Mouse (Mus musculus) liver, adult (tissue): ENCODE data around the gene Gas6.

Experiments
- GATA4 ChIP-seq: IDR thresholded peaks from 2 replicates; pipeline ENCODE4 v1.6.1; 2014; ENCODE audit warnings: mild to moderate bottlenecking, low read length; ENCODE audit not compliant: insufficient replicate concordance

The Gas6 gene

GRCm38 (mm10) chr8:13483191-13483590 lies 11.1 kb downstream of the Gas6 start:
- TF ChIP-seq GATA4: no peak

- TF ChIP-seq GATA4: peak; percentile 31; the same call in 1 of the 2 replicates
Measured at GRCm38 (mm10) chr8:13482101-13482801, 12.0 kb downstream of the Gas6 start.

- no peak for TF ChIP-seq GATA4
Measured at GRCm38 (mm10) chr8:13481596-13481995, 12.7 kb downstream of the Gas6 start.

- peak; percentile 54; the same call in 1 of the 2 replicates for TF ChIP-seq GATA4
Measured at GRCm38 (mm10) chr8:13481089-13481554, 13.2 kb downstream of the Gas6 start.

DNA sequence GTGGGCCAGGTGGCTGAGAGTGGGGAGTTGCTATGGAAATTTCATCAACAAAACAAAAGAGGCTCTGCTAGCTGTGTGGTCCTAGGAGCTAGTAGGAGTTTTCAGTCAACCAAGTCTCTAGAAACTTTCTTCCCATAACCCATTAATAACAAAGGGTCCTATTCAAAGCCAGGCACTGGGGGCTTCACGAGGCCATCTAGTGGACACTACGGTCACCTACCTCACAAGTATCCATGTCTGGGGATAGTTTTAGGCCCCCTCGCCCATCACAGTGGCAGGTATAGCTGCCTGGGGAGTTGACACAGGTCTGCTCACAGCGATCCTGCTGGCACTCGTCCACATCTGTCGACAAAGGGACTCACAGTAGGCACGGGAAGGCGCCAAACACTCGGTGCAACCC lies 18.4 kb downstream of the Gas6 start:
- TF ChIP-seq GATA4: no peak

GRCm38 (mm10) chr8:13472284-13472683 lies 22.0 kb downstream of the Gas6 start:
- TF ChIP-seq GATA4: peak; percentile 67; the same call in 1 of the 2 replicates

- TF ChIP-seq GATA4: no peak
Measured at GRCm38 (mm10) chr8:13471484-13471883, 22.8 kb downstream of the Gas6 start.

DNA sequence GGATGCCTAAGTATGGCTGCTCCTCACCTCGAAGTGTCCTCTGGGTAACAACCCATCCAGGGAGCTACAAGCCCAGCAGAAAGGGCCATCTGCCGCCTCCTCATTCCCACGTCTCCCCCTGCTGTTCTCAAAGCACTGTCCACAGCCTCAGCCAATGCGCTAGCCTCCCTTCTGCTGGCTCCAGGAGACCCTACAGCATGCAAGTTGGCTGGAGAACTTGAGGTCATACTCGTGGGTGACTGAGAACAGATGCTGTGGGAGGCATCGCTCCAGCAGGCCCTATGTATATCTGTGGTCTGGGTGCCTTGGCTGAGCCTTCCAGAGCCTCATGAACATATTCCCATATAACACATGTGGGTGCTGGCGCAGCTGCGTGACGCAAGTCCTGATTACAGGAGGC lies 25.6 kb downstream of the Gas6 start:
- no peak for TF ChIP-seq GATA4

DNA sequence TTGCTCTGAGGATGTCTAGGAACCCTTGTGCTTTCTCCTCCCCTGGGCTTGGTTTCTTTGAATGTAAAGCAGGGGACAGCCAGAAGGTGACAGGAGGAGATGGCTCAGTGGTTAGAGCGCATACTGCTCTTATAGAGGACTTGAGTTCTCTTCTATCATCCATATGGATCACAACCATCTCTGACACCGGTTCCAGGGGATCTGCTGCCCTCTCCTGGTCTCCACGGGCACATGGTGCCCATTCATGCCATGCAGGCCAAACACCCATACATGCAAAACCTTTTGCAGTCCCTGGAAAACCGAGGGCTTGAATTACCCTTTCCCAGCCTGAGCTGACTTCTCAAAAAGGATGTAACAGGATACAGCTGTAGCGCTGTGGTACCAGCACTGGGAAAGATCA lies 27.3 kb downstream of the Gas6 start:
- no peak for TF ChIP-seq GATA4

- TF ChIP-seq GATA4: no peak
Measured at GRCm38 (mm10) chr8:13465324-13465723, 29.0 kb downstream of the Gas6 start.

- no peak for TF ChIP-seq GATA4
Measured at GRCm38 (mm10) chr8:13462392-13462791, 31.9 kb downstream of the Gas6 start.

DNA sequence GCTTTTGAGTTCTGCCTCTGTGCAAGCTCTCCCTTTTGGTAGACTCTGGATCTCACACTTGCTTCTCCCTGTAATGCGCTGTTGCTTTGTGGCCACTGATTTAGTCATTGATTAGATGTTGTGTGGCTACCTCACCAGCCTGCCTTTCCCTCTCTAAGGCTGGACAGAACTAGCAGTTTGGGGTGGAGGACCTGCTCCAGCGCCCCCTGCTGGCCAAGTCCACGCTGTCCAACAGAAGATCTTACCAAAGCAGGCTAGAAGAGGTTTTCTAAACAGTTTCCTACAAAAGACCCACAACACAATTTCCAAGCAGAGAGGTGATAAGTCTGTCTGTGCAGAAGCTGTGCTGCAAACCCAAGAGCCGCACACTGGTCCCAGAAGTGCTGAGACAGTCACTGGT lies 32.4 kb downstream of the Gas6 start:
- TF ChIP-seq GATA4: no peak

DNA sequence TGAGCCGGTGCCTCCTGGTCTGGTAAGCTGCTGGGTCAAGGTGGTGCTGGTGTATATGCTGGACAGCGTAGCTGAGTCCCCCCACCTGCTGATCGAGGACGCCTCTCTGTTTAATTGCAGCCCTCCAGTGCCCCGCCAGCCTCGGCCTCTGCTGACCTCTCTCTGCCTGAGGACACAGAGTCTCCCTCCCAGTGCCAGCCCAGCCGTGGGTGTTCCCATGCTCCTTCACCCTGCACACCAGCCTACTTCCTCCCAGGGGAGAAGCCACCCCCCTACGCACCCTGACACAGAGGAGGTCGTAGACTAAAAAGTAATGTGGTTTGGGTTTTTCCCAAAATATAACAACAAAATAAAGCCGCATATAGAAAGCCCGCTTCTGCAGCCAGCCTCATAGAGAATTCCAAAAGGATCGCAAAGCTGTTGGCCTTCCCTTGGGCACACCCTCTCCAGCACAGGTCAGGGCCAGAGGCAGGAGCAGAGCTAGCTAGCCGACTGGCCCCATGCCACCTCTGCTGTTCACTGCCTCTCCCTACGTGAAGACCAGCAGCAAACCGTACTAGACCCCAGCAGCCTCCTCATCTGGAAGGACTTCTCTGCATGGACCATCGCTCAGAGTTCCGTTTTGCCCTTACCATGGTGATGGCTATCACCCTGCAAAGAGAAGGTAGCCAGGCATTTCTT lies 33.1 kb downstream of the Gas6 start:
- no peak for TF ChIP-seq GATA4

DNA sequence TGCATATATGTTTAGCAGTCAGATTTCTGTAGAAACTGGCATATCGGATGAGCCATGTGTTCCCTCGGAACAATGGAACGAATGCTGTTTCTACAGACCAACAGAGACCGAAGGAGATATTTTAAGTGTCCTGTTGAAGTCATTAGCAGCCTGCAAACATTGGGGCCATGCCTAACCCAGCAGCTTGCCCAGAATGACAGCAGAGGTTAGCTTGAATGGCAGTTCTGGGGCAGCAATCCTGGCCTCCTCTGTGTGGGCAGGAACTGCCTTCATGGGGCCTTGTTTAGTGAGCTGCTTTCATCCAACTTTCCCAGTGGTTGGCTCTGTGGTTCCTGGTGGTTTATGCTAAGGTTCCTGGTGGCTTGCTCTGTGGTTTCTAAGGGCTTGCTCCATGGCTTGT lies 34.9 kb downstream of the Gas6 start:
- no peak for TF ChIP-seq GATA4

DNA sequence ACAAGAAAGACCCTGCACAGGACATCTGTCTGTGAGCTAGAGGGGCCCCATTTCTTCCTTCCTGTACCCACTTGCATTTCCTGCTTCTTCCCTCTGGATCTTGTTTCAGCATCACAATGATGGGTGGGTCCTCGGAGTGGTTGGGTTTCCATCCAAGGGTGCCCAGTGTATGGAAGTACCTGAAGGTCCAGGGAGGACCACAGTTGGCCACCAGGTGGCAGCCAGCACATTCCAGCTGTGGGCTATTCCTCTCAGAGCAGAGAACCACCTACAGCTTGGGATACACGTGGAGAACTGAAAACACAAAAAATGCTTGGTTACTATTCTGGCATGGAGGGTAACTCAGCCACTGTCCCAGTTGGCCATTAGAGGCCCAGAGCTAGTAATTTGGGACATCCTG lies 39.0 kb downstream of the Gas6 start:
- TF ChIP-seq GATA4: no peak

- no peak for TF ChIP-seq GATA4
Measured at GRCm38 (mm10) chr8:13454341-13455113, 39.8 kb downstream of the Gas6 start.
